Mouse (Mus musculus) kidney, adult 2 months (tissue): ENCODE measurements at regions not wholly inside any gene's neighbourhood (a gene's known extent, or its start where the extent isn't known, plus 50 kb on each side); places are given as distances from the start of the nearest gene placed in this dataset.

Source experiments
- CTCF ChIP-seq: fragments of 200-500 bp; conservative IDR thresholded peaks from 2 replicates; pipeline ENCODE4 v1.5.1; 2011; ENCODE audit warnings: low read depth, mild to moderate bottlenecking, control low read depth, low read length, moderate library complexity, mixed read lengths; ENCODE audit not compliant: insufficient read depth, insufficient read length
- POLR2A ChIP-seq: fragments of 200-500 bp; IDR thresholded peaks from one replicate; pipeline ENCODE4 v1.6.1; 2011; ENCODE audit warnings: low read depth, low read length, control low read depth

DNA sequence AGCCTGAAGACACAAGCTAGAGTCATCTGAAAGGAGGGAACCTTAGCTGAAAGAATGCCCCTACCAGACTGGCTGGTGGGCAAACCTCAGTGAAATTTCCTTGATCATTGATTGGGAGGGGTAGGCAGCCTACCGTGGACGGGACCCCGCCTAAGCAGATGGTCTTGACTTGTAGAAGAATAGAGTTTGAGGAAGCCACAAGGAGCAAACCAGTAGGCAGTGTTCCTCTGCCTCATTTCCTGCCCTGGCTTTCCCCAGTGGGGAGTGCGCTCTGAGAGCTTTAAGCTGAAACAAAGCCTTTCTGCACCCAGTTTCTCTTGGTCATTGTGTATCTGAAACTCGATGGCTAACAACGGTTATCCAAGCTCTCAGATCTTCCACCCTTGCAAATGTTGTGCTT lies 121.9 kb upstream of the Zfp703 start:
- TF ChIP-seq POLR2A (no peak), CTCF (no peak)
